In the genomic region with DNA sequence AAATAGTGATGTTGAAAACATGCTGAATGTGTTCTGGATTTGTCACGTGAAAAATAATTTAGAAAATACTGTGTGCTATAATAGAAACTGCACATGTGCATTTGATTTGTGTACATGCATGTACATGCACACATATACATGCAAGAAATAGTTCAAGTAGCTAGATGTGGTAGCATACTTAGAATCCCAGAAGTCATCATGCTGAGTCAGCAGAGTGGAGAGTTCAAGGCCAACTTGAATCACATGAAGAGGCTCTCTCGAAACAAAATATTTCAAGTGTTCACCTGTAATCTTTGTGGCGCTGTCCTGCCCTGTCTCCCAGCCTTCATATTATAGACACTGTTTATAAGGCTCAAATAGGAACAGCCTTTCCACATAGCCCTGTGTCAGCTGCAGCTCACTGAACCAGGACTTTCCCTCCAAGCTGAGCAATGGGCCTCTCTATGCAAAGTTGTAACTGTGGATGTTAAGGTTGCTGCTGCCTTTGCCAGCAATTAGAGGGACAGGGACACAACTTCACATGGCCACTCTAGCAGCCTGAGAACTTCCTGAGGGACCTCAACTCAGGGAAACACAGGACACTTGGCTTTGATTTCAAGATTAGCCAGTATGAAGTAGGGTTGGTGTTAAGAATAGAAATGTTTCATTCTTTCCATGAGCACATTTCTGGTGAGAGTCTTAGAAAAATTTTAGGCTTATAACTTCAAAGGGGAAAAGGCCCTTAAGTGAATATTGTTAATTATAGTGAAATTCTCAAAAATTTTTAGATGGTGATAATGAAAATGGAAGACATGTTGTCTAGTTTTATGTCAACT, we compare ENCODE assay signal across 23 mouse cellular contexts.
"Had no signal": no experiment of that assay in that cellular context is flagged by ENCODE, and none has a peak within 500 bp of the region (broad histone marks: within the 10 kb centered on the region; RNA-seq: fewer than 3 reads in every experiment).

No protein-coding gene starts in this region.

- H3K4me2 ChIP-seq: limb, embryonic 12.5 days; limb, embryonic 15.5 days; liver, embryonic 12.5 days; liver, embryonic 15.5 days; midbrain, embryonic 11.5 days; midbrain, embryonic 15.5 days; neural tube, embryonic 12.5 days; neural tube, embryonic 15.5 days; stomach, embryonic 15.5 days had no signal

- H3K9ac ChIP-seq: limb, embryonic 12.5 days; limb, embryonic 15.5 days; liver, embryonic 12.5 days; liver, embryonic 15.5 days; midbrain, embryonic 15.5 days; neural tube, embryonic 12.5 days; neural tube, embryonic 15.5 days; stomach, embryonic 15.5 days had no signal

- H3K36me3 ChIP-seq: limb, embryonic 12.5 days; limb, embryonic 15.5 days; midbrain, embryonic 15.5 days; neural tube, embryonic 12.5 days; neural tube, embryonic 15.5 days; stomach, embryonic 15.5 days had no signal

- H3K27ac ChIP-seq: layer of hippocampus, adult 2 months; left cerebral cortex, adult 2 months; limb, embryonic 12.5 days; limb, embryonic 15.5 days; liver, embryonic 12.5 days; liver, embryonic 15.5 days; midbrain, embryonic 15.5 days; neural tube, embryonic 12.5 days; neural tube, embryonic 15.5 days; stomach, embryonic 15.5 days had no signal

- H3K4me1 ChIP-seq: limb, embryonic 12.5 days; limb, embryonic 15.5 days; liver, embryonic 15.5 days; midbrain, embryonic 15.5 days; neural tube, embryonic 12.5 days; neural tube, embryonic 15.5 days; stomach, embryonic 15.5 days had no signal

- ATAC-seq: liver, embryonic 12.5 days; midbrain, embryonic 15.5 days had no signal

- H3K9me3 ChIP-seq: limb, embryonic 12.5 days; limb, embryonic 15.5 days; liver, embryonic 12.5 days; liver, embryonic 15.5 days; megakaryocyte, embryonic 14.5 days; midbrain, embryonic 15.5 days; neural tube, embryonic 12.5 days; neural tube, embryonic 15.5 days; stomach, embryonic 15.5 days had no signal

- DNase-seq: kidney, adult 18-20 months; kidney, adult 9 months; kidney, postnatal 25 days; layer of hippocampus, adult 9-11 months; layer of hippocampus, postnatal 36 days; lung, adult 2 months; right cerebral cortex, adult 18-20 months; right cerebral cortex, postnatal 25 days; spleen, adult 18-20 months; thymus, adult 18-20 months; thymus, postnatal 36 days had no signal

- H3K27me3 ChIP-seq: limb, embryonic 12.5 days; limb, embryonic 15.5 days; liver, embryonic 15.5 days; midbrain, embryonic 15.5 days; neural tube, embryonic 12.5 days; neural tube, embryonic 15.5 days; stomach, embryonic 15.5 days had no signal

- H3K4me3 ChIP-seq: layer of hippocampus, adult 2 months; left cerebral cortex, adult 2 months; limb, embryonic 12.5 days; limb, embryonic 15.5 days; liver, embryonic 12.5 days; liver, embryonic 15.5 days; megakaryocyte, embryonic 14.5 days; midbrain, embryonic 15.5 days; neural tube, embryonic 12.5 days; neural tube, embryonic 15.5 days; stomach, embryonic 15.5 days had no signal
